Mouse (Mus musculus) c-Kit-negative CD71-positive TER-119-positive erythroid progenitor cells, embryonic 14.5 days (primary cell): Measurements from ENCODE around the gene Atp5j2.

Source experiments
- DNase-seq: peaks from one replicate; pipeline ENCODE4 v3.0.0-alpha.2; 2013; ENCODE audit warnings: low read depth, low spot score

Atp5j2 gene

GRCm38 (mm10) chr5:145201321-145201991 lies 9.6 kb upstream of the Atp5j2 start, which contains the start of gene Zkscan14:
Gene Zkscan14, minus strand, starts transcription at chr5:145201868.
- DNase-seq = peak; percentile 81

- DNase-seq = no peak
Measured at GRCm38 (mm10) chr5:145200387-145200786, 8.5 kb upstream of the Atp5j2 start.

DNA sequence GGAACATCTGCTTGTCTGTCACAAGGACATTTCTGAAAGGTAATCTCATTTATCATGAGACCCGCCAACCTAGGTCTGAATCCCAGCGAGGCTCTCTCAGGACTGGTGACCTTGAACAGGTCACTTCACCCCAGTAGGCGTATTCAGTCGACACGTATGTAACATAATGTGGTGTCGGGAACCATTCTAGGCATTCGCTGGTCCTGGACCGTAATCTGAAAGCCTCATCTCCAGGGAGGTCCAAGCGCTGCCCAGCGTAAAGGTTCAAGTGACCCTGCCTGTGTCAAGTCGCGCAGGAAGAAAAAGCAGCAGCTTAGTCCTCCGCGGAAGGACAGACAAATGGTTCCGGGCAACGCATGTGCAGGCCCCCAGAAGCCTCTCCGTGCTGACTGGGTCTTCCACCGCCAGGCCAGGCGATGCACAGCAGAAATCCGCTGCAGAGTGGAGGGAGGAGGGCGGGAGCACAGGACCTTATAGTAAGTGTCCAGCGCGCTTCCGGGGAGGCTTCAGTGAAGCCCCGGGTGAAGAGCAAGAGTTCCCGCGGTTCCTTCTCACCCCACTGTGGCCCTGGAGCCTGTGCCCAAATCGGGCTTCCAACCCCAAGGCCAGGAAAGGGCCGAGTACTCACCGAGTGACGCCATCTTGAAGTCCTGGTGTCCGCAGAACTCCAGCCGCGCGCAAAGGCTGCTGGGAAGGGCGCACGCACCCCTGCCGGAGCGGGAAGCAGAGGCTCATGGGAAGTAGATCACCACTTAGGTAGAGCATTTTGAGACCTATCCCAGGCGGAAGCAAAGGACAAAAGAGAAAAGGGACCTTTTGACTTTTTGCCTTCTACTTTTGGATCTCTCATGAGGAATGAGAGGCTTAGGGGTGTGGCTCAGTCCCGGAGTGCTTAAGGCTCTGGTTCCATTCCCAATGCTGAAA lies 725 bp downstream of the Atp5j2 start:
- peak; percentile 79 for DNase-seq

DNA sequence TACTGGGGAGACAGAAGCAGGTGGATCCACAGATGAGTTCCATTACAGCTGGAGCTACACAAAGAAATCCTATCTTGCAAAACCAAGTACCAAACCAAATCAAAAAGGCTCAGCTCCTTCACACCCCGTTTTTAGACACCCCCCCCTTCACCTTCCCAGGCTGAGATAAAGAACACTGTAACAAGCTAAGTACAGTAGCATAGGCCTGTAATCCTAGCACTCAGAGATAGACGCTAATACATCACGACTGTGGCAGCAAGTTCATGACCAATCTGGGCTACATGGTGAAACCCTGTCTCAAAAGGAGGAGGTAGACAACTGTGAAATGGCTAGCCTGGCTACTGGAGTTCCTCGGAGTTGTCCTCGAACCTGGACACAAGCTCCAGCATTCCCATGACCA lies 1.5 kb downstream of the Atp5j2 start:
- DNase-seq = no peak

GRCm38 (mm10) chr5:145189416-145189815 lies 2.4 kb downstream of the Atp5j2 start:
- no peak for DNase-seq

DNA sequence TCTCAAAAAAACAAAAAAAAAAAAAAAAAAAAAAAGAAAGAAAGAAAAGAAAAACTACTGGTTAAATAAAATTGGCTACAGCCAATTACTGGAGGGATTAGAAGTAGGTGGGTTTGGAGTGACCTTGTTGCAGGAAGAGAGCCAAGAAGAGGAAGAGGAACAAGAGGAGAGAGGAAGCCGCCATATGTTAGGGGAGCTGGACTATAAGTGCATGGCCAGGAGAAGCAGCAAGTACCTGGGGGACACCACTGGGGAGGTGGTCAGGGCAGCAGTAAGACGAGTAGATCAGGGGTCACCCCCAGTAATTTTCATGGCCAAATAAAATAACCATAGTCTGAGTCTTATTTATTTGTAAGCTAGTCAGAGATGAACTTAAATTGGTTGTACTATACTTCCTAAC lies 6.6 kb downstream of the Atp5j2 start:
- DNase-seq = no peak

GRCm38 (mm10) chr5:145178461-145178980 lies 13.3 kb downstream of the Atp5j2 start:
- no peak for DNase-seq

GRCm38 (mm10) chr5:145167306-145167661 lies 24.6 kb downstream of the Atp5j2 start:
- no peak for DNase-seq

GRCm38 (mm10) chr5:145166536-145167305 lies 25.1 kb downstream of the Atp5j2 start, which contains the start of the genes Ptcd1 and Cpsf4:
Gene Ptcd1, minus strand, starts transcription at chr5:145167108.
Gene Cpsf4, plus strand, starts transcription at chr5:145167213.
- DNase-seq = peak; percentile 99

DNA sequence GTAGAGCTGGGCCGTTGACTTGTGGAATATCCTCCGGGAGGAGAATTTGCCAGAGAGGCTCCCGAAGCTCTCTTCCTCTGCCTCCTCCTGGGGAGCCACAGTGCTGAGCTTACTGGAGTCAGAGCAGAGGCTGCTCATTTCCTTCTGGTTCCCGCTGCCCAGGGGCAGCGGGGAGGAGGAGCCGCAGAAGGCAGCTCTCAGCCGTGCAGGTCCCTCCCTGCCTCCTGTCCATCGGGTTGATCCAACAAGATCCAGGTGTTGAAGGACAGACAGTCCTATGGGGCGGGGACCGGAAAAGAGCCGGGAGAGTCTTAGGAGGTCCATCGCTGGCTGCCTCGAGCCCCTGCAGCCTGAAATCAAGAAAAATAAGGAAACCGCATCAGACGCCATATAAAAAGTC lies 26.7 kb downstream of the Atp5j2 start:
- no peak for DNase-seq

- no peak for DNase-seq
Measured at GRCm38 (mm10) chr5:145164710-145165109, 27.2 kb downstream of the Atp5j2 start.

DNA sequence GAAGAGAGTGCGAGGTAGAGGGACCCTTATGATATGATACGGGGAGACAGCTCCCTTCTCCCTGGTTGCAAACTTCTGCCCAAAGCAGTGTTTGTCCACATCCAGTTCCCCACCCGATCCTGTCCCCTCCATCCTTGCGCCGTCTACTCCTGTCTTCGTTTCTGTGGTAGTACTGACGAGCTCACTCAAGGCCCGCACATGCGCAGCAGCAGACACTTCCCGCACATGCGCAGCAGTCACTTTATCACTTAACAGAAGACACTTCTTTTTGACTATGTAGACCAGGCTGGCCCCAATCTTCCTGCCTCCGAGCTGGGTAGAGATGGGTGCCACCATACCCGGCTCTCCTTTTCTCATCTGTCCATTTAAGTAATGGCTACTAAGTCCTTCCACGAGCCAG lies 30.5 kb downstream of the Atp5j2 start:
- no peak for DNase-seq

DNA sequence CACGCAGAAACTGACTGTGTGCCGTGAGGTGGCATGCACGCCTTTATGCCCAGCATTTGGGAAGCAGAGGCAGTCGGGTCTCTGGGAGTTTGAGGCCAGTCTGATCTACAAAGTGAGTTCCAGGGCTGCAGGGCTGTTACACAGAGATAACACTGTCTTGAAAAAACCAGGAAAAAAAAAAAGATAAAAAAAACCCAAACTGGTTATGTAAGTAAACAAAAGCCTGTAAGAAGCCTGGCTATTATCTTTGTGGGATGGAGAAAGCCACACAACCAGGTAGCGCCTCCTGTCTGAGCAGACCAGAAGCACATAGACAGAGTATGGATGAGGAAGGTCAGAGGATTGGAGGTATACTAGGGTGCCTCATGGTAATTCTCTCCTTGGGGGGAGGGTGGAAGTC lies 39.2 kb downstream of the Atp5j2 start:
- DNase-seq = no peak

DNA sequence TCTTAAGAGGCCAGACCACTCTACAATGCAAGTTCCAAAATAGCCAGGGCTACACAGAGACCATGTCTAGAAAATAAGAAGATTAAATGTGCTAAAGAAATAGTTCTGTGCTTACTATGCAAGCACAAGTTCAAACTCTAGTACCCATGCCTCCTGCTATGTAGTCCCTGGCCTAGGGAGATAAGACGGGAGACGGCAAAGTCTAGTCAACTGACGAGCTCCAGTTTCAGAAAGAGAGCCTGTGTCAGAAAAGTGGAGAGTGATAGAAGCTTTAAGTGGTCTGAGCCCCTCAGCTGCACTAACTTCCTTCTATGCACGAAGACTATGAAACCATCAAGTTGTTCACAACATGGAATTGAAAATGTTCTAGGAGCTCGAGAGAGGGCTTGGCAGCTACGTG lies 42.6 kb downstream of the Atp5j2 start:
- no peak for DNase-seq

DNA sequence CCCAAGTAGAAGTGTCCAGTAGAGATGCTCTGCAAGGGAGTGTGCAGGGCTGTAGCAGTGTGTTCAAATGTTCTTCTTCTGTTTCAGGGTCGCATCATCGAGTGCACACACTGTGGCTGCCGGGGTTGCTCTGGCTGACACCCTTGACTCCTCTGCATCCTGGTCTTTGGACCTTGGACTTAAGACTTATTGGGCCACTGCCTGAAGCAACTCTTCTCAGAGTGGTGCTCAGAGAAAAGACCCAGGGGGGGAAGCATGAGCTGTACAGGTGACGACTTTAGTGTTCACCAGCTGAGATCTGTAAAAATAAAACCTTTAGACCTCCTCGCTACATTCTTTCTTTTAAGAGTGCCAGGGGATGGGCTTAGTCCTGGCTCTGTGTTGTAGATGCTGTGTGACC lies 44.1 kb downstream of the Atp5j2 start:
- no peak for DNase-seq

DNA sequence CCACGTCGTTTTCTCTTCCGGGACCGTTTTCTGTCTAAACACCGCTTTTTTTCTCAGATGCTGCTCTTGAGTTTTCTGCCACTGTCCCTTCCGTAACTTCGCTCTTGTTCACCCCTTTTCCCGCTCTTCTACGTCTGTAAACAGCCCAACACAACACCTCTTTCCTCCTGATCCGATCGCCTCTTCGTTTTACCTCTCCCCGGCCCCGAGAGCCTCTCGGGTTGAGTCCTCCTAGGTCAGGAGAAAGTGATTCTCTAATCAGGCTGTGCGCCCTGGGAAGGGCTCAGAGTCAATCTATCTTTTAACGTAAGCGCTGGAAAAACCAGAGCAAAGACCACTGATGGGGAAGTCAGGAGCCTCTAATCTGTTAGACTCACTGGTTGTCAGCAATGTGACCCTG lies 51.3 kb downstream of the Atp5j2 start:
- DNase-seq = peak; percentile 40

DNA sequence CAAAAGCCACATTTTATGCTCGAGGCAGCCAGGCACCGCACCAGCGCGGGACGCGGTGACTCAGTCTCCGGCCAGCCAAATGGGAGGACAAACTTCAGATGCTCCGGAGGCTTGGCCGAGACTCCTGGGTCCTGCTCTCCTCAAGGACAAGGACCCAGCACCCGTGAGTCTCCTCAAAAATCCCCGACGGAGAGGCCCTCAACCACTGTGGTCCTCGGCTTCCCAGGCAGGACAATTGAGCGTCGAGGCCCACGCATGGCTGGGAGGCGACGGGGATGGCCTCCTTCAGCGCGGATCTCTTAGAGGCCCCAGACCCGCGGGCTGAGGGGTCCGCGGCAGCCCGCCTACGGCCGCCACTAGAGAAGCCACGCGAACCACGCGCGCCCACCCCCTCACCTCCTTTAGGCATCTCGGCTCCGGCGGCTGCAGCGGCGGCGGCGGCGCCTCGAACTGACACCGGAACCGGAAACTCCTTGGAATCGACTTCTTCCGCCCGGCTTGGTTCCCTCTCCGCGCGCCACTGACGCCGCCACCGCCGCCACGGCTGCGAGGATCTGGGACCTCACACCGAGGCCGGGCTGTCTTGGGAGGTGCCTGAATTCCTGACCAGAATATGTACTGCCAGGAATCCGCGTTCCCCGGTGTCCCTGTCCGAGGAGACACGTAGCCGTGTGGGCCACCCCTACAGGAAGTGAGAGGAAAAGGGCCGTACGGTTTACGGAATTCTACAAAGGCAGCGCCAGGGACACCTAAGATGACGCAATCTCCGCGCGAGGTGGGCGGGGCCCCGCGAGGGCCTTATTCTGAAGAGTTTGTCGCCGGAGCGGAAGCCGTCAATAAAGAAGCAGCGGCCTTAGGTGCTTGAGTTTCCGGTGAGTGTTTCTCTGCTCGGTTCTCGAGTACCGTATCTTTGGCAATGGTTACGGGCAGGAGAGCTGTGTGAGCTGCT lies 52.0 kb downstream of the Atp5j2 start, which contains the start of the genes Pdap1 and Bud31:
Pdap1 (minus strand) TSS at position 668 of the 949 bp plus-strand sequence.
Bud31 (plus strand) TSS at position 792 of the 949 bp plus-strand sequence.
- peak; percentile 88 for DNase-seq

- no peak for DNase-seq
Measured at GRCm38 (mm10) chr5:145138836-145139235, 53.0 kb downstream of the Atp5j2 start.
